Mouse (Mus musculus) cerebellum, postnatal 14 days (tissue): ENCODE data around the gene Pgs1.

ENCODE experiments used
- DNase-seq, 2 experiments: peaks; one replicate each; pipeline ENCODE4 v3.0.0; 2021; ENCODE audit warnings: mixed read lengths in 2 of 2

Pgs1 gene

GRCm38 (mm10) chr11:117963091-117963793 lies 22.9 kb upstream of the Pgs1 start:
- peak; percentile 95 for DNase-seq

- DNase-seq = no peak
Measured at GRCm38 (mm10) chr11:117963872-117964271, 22.2 kb upstream of the Pgs1 start.

DNA sequence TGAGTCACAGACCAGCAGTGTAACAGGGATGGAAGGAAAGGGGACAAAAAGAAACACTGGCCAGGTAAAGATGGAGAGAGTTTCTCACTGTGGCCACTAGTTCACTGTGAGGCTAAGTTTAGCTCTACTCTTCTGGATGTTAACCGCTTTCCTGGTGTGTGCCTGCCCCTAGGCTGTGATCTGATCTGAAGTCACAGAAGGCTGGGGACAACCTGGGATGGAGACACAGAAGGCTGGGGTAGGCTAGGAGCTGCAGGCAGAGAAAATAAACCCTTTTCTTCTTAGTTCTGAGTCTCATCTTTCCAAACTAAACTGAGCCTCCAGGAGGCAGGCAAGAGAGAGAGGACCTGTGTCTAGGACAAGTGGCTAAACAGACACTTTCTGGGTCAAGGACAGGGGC lies 21.8 kb upstream of the Pgs1 start:
- no peak for DNase-seq

DNA sequence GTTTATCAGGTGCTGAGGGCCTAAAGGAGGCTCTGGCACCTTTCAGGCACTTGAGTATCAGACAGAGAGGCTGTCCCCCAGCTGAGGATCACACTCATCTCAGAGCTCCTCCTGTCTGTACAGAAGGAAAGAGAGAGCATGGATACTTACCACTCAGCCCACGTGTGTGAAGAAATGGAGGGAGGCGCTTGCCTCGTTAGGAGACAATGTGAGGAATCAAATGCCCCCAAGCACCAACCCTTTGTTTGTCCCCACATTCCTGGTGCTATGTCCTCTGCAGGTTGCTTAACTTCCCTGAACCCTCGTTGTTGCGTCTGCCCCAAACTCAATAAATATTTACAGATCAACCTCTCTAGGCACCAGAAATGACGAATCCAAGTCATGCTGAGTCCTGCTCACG lies 21.0 kb upstream of the Pgs1 start:
- no peak for DNase-seq

- peak; percentile 44 to 52 for DNase-seq
Measured at GRCm38 (mm10) chr11:117965561-117965981, 20.5 kb upstream of the Pgs1 start.

DNA sequence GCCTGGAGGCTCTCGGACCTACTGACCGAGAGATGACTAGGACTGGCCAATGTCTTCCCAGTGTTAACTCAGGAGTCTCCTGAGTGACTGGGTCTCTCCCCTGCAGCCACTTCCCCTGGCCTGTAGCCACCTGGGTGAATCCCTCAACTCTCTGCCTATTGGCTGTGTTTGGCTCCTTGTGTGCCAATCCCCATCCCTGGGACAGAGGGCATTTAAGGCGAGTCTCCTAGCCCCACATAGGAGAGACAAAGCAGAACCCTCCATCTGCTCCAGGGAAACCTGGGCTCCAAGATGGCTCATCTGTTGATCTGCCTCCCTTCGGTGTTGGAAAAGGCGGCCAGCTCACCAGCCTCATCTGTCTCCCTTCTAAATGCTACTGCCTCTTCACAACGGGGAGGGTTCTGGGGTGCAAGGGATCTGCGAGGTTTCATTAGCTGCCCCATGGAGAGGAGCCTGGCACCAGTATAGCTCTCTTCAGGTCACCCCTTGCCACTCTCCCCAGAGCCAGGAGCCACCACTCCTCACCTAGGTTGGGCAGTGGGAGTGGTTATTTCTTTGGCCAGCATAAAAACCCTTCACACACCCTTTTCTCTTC lies 19.5 kb upstream of the Pgs1 start:
- DNase-seq = peak; percentile 89 to 92

GRCm38 (mm10) chr11:117967249-117968015 lies 18.7 kb upstream of the Pgs1 start:
- DNase-seq = peak; percentile 86

- peak; percentile 63 for DNase-seq
Measured at GRCm38 (mm10) chr11:117968016-117968671, 17.9 kb upstream of the Pgs1 start.

GRCm38 (mm10) chr11:117968716-117969099 lies 17.4 kb upstream of the Pgs1 start:
- DNase-seq = peak; percentile 62 to 65

DNA sequence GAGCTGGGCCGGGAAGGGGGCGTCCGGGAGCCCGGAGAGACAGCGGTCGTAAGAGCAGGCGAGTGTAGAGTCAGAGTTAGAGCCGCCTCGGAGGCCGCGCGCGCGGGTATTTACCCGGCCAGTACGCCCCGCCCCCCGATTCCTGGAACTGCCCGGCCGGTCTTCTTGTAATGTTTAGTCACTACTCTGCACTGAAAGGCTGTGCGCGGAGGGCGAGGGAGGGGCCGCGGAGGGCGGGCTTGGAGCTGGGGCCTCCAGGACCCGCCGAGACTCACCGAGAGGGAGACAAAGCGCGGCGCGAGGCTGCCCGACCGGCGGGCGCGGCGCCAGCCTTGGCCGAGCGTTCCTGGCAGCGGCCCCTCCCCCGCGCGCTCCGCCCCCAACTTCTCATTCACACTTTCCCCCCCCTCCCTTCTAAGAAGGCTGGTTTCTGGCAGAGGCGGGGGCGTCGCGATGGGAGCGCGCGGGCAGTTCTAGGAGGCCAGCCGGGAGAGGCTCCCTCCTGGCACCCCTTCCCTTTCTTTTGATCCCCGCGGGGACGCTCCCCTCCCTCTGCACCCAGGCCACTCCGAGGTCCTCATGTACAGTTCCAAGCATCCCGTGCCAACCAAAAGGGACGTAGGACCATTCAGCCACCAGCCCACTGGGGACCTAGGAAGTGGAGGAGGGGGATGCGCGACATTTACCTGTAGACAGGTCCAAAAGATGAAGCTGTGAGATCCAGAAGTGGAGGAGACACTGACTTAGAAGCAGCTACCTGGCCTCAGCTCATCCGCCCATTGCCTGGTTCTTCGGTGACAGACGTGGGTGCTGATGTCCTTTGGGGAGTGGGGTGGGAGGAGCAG lies 16.8 kb upstream of the Pgs1 start:
- peak; percentile 92 to 94 for DNase-seq

- DNase-seq = peak; percentile 98 to 99
Measured at GRCm38 (mm10) chr11:117969945-117970872, 15.9 kb upstream of the Pgs1 start, which contains the start of gene Socs3. TSS of gene Socs3 (minus strand) at chr11:117970047.

- no peak for DNase-seq
Measured at GRCm38 (mm10) chr11:117971100-117971499, 15.0 kb upstream of the Pgs1 start.

DNA sequence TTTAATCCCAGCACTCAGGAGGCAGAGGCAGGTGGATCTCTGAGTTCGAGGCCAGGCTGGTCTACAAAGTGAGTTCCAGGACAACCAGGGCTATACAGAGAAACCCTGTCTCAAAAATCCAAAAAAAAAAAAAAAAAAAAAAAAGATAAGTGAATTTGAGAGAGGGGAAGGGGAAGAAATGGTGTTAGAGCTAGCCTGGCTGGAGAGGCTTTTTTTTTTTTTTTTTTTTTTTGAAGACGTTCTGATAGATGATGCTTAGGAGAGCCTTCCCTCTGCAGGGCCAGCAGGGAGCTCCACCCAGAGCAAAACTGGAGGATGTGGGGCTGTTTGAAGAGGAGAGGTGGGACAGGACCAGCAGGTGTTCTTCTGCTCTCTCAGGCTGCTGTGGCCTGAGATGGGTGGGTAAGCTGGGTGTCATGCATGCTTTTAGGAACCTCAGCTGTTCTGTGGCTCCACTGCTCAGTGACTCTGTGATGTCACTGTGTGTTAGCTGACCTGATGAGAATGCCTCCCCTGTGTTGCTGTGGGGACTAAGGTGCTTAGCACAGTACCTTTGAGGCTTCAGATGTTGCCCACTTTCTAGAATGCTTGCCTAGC lies 14.3 kb upstream of the Pgs1 start:
- DNase-seq = no peak

GRCm38 (mm10) chr11:117972656-117973558 lies 13.2 kb upstream of the Pgs1 start:
- no peak for DNase-seq

GRCm38 (mm10) chr11:117973569-117973968 lies 12.5 kb upstream of the Pgs1 start:
- no peak for DNase-seq

DNA sequence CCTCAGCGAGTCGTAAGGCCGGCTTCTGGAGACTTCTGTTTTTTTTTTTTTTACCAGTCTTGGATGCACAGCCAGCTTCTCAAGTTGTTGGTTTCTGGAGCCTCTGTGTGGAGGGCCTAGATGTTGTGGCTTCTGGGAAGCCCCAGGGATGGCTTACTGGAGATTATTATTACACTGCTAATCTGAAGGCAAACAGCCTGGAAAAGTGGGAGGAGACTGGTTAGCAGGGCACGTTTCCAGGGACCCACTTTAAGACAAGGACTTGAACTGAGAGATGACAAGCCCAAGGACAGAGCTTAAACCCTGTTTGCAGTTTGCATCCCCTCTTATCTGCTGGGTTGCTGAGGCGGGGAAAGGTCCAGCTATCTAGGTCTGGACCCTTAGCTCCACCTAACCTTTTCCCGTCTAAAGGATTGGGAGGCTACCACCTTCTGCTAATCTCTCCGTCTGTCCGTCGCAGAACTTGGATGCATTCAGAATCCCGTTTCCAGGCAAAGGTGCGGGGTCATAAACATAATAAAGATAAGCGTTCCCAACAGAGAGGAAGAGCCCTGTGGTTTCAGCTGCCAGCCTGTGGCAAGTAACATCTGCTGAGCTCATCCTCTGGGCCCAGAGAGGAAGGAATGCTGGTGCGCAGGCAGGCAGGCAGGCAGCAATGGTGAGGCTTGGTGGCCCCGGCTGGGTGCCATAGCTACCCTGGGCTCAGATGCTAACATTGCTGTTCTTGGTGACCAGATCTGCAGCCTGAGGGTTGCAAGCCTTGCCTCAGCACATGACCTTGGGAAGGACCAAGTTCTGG lies 11.6 kb upstream of the Pgs1 start:
- no peak for DNase-seq

GRCm38 (mm10) chr11:117975211-117975967 lies 10.7 kb upstream of the Pgs1 start:
- DNase-seq = peak in 1 of 2 experiments; percentile 18

GRCm38 (mm10) chr11:117976081-117976582 lies 10.0 kb upstream of the Pgs1 start:
- DNase-seq = peak; percentile 75 to 89
